Mouse (Mus musculus) layer of hippocampus, postnatal 25 days (tissue): ENCODE measurements around the gene Rasa3. TPM values are rescaled to one million over a fixed set of nuclear protein-coding genes. Genes with fewer than 3 reads are reported as not detected.

ENCODE experiments used
- DNase-seq, 2 experiments: peaks; one replicate each; pipeline ENCODE4 v3.0.0; 2022; ENCODE audit warnings: mixed read lengths in 2 of 2, low spot score in 1 of 2; ENCODE audit errors: extremely low spot score in 1 of 2
- total RNA-seq, 2 experiments: library from RNA; stranded (reverse); gene quantifications; 2 replicates each; pipeline ENCODE4 v1.2.3; 2021

Gene Rasa3
- total RNA-seq, 2 experiments from 2014 or later: 58.5 to 66.2 TPM

DNA sequence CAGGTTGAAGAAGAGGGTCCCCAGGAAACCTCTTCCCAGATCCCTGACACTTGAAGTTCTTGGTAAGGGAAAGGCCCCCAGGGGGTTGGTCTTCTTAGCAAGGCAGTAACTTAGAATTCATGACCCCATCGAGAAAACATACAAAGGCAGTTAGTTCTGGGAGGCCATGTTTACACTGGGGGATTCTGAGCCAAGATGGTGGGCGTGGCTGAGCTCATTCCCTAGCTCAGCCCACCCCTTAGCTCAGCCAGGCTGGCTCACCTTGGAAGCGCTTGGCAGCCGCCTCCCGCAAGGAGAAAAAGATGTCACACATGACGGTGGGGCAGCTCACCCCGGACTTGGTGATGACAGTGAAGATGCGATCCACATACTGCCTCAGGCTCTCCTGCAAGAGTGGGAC is 92.8 kb downstream of the Rasa3 start:
- no peak for DNase-seq

DNA sequence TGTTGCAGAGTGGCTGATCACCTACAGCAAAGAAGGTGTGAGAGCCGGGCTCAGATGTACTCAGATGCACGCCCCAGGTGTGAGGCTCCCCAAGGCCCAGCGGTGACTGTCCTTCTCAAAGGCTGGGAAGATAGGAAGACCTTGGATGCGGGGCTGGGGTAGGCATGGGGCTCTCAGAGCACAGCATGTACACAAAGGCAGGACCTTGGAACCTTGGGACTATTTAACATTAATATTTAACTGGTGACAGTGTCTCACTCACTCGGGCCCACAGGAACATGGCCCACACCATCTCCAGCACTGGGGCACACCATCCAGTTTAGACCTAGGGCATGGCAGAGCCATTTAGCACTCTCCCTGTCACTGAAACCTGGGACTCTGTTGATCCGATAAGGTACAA is 99.5 kb downstream of the Rasa3 start:
- DNase-seq: no peak

DNA sequence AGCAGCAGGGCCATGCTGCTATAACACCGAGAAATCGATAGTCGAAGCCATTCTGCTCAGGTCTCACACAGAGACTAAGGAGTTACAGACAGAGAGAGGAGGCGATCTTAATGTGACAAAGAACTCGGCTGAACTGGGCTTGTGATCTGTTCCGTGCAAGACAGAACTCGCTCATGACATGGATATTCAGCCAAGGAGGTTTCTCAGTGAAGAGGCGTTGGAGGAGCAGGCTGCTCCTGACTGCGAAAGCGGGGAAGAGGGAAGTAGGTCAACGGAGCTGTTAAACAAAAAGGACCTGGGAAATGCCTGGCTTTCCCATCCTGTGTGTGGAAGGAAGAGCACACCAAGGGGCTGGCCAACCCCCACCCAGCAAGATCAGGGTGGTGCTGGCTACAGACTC is 105.4 kb downstream of the Rasa3 start:
- no peak for DNase-seq

DNA sequence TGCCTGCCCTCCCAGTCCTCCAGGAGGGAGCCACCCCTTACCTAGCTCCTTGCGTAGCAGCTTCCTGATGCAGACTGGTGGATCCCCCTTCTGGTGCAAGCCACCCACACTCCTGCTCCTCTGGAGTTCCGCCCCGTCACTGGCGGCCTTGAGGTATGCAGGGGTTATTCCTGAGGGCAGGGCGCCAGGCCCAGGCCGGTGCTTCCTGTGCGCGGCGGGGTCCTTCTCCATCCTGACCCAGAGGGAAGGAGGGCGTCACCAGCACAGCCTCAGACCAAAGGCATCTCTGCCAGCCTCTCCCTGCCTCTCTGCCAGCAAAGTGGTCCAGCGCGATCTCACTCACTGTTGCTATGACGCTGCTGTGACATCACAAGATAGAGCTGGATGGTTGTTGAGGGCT is 115.3 kb downstream of the Rasa3 start, which contains the start of gene 1700029H14Rik:
TSS of gene 1700029H14Rik (minus strand) at position 344 of the 400 bp plus-strand sequence.
- DNase-seq: no peak

DNA sequence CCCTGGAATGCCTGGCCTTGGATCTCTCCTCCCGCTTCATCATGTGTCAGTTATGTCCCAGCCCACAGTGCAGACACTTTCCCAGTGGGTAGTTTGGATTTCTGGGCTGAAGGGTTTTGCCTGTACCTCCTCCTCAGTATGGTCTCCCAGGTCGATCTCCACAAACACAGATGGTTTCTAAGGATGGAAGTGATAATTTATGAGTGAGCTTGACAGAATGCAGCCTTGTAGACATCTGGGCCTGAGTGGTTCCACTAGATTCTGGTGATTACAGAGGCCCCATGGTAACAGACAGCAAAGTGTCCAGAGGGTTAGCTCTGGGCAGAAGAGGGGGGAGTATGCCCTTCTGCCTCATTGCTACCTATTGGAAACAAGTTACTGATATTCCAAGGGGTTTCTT is 119.9 kb downstream of the Rasa3 start:
- DNase-seq: no peak

DNA sequence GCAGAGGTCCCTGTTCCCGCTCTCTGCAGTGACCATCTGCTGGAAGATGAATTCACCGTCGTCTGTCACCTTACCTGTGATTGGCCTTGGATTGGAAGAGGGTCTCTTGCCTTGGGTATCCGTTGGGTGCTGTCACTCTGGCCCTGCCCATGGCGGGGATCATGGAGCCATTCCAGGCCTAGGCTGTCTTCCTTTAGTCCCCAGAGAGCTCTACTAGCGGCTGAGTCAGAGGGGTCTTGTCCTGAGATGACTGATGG is 125.9 kb downstream of the Rasa3 start:
- DNase-seq: no peak

DNA sequence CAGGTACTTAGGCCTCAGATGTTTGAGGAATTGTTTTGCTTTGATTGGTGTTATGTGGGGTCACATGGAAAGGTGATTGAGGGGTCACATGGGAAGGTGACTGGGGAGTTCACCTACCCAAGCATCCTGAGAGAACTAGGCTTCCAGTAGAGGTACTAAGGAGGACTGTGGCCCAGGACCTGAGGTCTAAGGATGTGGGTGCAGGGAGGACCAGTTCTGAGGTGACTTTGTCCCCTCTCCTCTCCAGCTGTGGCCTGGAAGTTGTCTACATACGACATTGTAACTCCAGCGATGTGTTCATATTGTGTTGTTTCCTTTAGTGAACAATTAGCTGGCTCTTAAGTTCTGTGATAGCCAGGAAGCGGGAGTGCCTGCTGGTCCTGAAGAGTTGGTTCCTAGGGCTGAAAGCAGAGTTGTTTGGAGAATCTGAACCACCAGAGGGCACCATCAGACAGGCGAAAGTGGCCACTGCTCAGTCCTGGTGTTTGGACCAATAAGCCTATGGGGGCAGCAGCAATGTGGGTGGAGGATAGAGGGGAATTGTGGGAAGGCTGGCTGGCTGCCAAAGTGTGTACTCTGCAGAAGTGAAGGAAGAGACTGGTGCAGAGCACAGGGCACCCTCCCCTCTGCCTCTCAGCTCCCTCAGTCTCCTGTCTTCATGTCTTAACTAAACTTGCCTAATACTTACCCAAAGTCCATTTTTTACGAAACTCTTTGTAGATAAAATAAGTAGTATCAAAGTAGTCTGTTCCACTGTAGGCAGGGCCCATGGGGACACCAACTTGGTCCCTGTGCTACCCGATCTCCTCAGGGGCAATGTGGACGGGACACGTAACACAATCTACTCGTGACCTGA is 126.5 kb downstream of the Rasa3 start:
- DNase-seq: peak; percentile 81 to 95

DNA sequence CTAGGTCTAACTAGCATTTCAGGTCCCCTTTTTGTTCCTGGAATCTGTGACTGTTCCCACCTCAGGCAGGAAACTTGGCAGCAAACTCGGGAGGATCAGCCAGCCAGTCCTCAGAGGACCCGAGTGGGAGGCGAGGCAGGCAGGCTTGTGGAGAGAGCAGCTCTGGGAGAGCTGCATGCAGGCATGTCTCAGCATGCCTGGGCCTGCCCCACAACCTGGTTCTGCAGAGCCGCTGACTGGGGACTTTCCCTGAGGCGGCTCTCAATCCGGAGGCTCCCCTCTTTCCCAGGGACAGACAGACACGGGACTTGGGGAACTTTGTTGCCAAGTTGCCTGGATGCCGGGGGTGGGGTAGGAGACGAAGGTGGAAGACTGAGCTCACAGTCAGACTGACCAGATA is 128.6 kb downstream of the Rasa3 start:
- peak in 1 of 2 experiments; percentile 21 for DNase-seq

DNA sequence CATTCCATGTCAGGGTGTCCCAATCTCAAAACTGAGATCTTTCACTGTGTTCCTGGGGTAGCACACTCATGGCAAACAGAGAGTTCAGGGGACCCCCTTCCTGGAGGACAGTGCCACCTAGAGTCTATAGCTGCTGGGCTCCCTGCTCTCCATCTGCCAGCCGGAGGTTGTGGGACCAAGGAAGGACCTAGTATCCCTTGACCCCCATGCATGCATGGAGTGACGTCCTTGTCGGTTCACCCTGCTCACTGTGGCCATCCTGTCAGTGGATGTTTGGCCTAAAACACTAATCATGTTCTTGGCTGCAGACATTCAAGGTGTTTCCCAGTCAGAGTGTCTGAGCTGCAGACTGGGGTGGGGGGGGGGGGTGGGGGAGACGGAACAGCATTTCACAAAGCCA is 129.2 kb downstream of the Rasa3 start:
- DNase-seq: peak in 1 of 2 experiments; percentile 28

DNA sequence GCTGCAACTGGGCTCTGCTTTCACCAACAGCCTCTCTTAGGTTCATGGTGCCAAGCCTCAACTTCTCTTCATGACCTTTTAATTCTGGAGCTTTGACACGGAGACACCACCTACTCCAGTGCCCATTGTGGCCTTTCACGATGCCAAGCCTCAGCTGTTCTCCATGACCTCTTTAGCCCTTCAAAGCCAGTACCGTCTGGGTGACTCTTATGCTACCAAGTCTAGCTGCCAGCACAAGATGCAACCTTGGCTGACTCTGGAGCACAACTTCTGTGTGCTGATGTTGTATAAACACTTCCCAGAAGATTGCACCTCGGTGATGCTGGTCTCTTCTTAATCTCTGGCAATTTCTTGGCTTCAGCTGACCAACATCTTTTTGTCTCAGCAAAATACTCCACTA is 131.0 kb downstream of the Rasa3 start:
- DNase-seq: no peak

DNA sequence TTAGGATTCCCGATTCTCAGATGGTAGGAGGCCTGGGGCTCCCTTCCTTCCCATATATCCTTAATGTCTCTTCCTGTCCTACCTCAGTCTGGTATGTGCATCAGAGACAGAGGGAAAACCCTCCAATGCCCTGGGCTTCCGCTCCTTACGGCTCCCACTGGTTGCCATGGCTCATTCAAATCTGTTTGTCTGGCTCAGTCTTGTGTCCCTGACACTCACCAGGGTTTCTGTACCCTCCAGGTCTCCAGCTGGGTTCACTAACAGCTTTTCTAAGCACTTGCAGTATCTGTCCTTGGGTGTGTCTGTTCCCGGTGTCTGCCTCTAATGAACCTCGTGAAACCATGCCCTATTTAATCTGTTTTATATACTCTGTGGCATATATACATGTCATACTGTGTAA is 135.9 kb downstream of the Rasa3 start:
- no peak for DNase-seq

DNA sequence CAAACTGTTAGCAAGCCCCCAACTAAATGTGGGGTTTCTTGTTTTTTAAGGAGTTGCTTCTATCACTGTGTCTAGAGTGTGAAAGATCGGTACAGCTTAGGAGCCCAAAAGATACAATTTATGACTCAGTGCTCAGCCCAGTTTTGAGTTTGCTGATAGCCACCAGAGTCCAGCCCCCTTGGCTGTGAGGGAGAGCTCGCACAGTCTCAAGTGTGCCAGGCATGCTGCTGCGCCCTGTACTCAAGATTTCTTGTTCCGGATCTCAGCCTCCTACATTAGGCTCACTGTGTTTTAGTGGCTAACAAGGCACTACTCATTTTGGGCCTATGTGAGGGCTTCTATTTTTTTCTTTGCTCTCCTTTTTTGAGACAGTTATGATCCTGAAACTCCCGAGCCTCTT is 137.3 kb downstream of the Rasa3 start:
- DNase-seq: no peak

DNA sequence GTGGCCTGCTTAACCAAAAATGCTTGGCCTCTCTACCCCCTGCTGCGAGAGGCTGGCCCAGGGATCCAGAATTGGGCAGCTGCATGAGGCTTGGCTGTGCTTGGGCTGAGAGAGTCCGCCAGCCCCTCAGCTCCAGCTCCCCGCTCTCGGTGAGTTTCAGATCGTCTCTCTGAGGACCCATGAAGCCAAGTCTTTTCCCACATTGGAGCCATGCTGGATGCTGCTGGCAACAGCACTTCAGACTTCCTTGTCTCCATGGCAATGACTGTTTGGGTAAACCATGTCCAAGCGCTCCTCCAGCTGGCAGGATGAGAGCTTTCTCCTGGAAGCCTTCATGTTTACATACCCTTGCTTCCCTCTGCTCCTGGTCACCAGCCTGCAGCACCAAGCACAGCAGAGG is 138.6 kb downstream of the Rasa3 start:
- peak; percentile 16 to 34 for DNase-seq

DNA sequence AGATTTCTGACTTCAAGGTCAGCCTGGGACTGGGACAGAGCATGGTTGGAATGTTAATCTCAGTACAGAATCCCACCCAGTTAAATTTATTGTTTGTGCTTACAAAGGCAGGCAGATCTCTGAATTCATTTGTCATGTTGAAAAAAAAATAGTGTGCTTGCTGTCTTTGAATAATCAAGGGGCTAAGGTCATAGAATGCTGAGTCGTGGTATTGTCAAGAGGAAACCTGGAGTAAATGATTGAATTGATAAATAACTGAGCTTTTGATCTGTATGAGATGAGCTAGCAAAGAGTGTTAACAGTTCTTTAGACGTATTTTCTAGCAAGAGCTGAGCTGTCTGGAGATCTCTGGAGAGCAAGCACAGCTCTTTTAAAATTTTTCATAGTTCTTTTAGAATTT is 140.3 kb downstream of the Rasa3 start:
- no peak for DNase-seq

DNA sequence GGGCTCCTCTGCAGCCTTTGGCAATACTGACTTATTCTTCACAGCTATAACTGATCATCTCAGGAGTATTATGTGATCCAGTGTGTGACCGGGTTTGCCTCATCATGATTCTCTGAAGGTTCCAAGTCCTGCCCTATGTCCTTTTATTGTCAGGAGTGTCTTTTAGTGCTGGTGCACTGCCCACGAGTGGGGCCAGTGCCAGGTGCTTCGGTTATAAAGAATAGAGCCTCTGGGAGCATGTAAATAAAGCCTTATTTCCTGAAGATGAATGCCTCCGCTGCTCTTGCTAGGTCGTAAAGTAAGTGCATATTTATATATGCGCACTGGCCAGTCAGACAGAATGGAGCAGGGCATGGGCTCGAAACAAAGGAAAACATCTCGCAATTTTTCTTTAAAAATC is 144.3 kb downstream of the Rasa3 start:
- DNase-seq: no peak

DNA sequence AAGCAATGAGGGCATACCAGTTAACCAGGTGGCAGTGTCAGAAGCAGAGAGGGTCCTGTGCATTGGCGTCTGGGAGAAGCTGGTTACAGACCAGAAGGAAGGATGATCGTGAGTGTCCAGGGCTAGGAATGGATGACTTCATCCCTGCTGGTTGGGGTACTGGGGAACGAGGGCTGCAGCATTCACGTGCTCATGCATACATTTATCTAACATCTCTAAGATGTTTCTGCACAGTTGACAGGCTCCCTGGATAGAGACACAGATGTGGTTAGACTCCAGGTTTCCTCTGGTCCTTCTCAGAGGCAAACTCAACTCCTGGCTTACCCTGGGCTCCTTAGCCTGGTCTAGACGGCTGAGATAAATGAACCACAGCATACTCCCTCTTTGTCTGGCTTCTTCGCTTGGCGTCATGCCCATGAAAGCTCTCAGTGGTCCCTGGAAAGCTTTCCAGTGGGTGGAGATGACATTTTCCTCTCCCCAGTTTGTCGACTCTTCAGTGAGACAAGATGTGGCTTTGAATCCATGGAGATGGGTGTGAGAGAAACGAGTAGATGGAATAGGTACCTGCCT is 145.7 kb downstream of the Rasa3 start:
- no peak for DNase-seq

DNA sequence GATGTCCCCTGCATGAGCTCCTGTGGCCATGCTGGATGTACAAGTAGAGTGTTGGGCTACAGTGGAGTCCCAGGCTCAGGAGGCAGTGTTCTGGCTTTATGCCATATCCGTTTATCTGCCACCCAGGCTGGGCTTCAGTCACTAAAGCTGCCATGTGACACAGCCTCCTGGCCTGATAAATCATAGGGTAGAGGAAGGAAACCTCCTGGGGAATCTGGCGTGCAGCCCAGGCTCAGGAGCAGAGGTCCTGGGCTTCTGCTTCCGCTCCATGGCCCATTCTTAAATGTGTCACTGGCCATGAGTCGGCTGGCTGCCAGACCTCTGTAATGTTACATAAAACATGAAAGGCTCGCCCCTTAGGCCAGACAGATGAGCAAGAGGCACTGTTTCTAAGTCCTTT is 146.5 kb downstream of the Rasa3 start:
- peak in 1 of 2 experiments; percentile 36 for DNase-seq

DNA sequence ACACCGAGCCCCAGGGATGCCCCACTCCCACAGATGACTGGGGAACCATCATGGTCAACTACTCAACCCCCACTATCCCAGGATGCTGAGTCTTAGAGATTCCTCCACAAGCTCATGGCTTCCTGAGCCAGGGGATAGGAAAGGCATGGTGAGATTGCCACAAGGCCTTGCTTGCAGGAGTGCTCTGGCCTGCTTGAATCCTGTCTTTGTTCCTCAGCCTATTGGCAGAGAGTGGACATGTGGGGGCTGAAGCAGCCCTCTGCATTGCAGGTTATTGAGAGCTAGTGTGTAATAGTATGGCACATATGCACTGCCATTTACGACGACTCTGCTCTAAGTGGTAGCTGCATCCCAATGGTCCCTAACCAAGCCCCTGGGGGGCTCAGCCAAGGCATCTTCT is 147.0 kb downstream of the Rasa3 start:
- no peak for DNase-seq

DNA sequence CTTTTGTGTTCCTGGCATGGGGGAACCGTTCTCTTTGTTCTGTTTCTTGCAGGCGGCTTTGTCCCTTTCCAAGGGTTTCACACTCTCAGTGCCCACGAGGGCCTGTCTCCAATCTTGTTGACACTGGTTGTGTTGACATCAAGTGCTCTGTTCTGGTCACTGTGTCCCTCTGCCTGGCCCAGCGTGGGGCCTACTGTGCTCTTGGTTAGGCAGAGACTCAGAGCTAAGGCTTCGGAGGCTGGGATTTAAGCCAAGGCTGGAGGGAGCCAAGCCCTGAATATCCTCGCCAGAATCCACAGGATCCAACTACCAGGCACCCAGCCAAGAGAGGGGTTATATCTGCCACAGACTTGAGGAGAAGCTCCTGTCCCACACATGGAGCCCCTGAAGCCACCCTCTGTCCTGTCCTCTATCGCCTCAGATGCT is 147.5 kb downstream of the Rasa3 start:
- DNase-seq: peak in 1 of 2 experiments; percentile 57

DNA sequence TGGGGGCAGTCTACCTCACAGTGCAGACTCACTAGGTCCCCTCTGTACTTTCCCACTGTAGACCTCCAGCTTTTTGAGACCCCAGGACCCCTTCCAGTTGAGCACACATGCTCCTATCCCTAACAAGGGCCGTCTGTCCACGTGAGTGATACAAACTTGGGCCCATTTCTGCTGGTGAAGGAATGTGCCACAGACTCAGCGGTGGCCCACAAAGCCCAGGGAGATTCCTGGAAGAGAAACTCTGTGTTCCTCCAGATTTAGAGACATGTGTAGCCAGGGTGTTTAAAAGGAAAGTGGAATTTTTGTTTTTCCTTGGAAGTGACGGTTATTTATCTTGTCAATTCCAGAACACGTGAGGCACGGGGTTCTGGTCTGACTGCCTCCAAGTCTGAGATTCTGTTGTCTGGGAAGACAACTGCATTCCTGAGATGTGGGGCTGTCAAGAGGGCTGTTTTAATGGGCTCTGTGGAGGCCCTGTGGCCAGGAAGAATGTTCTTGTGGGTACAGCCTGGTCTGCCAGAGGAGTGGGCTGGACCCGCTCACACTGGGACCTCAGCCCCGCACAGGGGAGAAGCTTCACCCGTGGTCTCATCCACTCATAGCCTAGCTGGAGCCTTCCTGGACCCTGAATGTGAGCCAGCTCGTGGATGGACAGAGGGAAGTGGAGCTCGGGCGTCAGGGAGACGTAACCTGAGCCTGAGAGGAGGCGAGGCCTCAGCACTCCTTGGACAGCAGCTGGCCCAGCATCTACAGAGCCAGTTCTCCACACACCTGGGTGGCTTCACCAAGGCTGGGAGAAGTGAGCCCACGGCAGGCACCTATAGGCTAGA is 148.2 kb downstream of the Rasa3 start:
- DNase-seq: no peak

DNA sequence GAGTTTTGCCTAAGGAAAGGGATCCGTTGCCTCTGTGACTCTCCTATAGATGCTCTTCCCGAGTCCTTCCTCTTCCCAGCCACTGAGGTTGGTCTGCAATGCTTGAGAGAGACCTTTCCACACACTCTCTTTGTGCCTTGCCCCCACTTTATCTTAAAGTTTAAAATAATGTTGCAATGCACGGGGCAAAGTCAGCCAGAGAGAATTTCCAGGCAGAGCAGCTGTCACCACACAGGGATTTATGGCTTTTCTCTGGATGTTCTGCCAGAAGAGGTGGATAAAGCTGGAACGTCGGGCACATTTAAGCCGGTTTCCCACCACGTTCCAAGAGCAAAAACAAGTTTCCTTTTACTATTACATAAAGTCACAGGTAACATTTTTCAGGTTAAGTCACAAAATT is 156.0 kb downstream of the Rasa3 start:
- no peak for DNase-seq
